Mouse (Mus musculus): ENCODE results near the gene Lhx8. TPM values are rescaled to one million over a fixed set of nuclear protein-coding genes. Genes with fewer than 3 reads are reported as not detected.

Lhx8 gene
- total and polyA plus RNA-seq, 2 experiments from 2014 or later: 0.49 to 1.0 TPM

DNA sequence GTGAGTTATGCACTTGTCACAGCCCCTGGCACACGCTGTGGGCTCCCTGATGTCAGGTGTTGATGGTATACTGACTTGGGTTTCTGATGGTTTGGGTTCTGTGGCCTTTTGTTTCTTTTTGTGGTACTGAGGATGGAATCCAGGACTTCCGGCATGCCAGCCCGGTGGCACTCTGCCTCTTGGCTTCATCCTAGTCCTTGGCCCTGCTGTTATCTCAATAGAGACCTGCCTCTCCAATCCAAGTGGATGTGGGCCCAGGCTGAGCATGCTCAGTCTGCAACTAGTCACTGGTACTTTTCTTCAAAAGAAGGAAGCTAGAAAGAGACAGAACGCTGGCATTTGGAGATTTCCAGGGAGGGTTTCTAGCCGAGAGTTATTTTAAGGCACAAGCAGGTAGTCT lies 38.3 kb downstream of the Lhx8 start:
- WGBS: 67% methylated on average over 5 of the region's 5 CpGs
- Histone ChIP-seq H3K4me3 (ENCODE audit: low read depth, low read length) (no peak overlapping the region), H3K27me3 (ENCODE audit: insufficient read depth, low read length) (no peaks in the 10 kb centered on the region), H3K27ac (ENCODE audit: low read depth, low read length) (no peak overlapping the region), H3K4me1 (ENCODE audit: insufficient read depth, low read length) (no peaks in the 10 kb centered on the region), H3K36me3 (ENCODE audit: insufficient read depth, low read length) (no peaks in the 10 kb centered on the region), H3K9me3 (ENCODE audit: low read length) (no peaks in the 10 kb centered on the region), H3K4me2 (ENCODE audit: low read depth, low read length, poor library complexity, severe bottlenecking) (no peak overlapping the region), H3K9ac (replicated peaks; ENCODE audit: low read length, poor library complexity, severe bottlenecking) (no peak overlapping the region)
- no peak for TF ChIP-seq CTCF (IDR thresholded peaks at IDR 0.05)
- ATAC-seq (ENCODE audit: low FRiP score) (no peak), DNase-seq (ENCODE audit: low spot score) (no peak)

DNA sequence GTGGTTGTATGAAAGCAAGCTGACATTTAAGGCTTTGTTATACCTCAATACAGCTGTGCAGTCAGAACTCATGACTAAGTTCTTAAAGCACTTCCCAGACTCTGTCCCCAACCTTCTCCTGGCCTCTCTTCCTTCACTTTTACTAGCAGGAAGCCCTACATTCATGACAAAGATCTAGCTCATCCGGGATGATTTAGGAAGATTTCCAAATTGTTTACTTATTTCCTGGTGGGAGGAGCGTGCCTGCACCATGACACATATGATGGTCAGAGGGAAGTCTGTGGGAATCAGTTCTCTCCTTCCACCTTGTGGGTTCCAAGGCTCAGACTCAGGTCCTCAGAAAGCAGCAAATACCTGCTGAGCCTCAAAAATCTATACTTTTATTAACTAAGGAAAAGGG lies 40.1 kb downstream of the Lhx8 start:
- H3K36me3 ChIP-seq (ENCODE audit: insufficient read depth, low read length): no peaks in the 10 kb centered on the region
- H3K9ac ChIP-seq (replicated peaks; ENCODE audit: low read length, poor library complexity, severe bottlenecking): no peak overlapping the region
- WGBS: 73% methylated on average over 2 of the region's 2 CpGs
- H3K4me2 ChIP-seq (ENCODE audit: low read depth, low read length, poor library complexity, severe bottlenecking): no peak overlapping the region
- ATAC-seq (ENCODE audit: low FRiP score): no peak
- H3K9me3 ChIP-seq (ENCODE audit: low read length): no peaks in the 10 kb centered on the region
- H3K4me1 ChIP-seq (ENCODE audit: insufficient read depth, low read length): no peaks in the 10 kb centered on the region
- no peak for TF ChIP-seq CTCF (IDR thresholded peaks at IDR 0.05)
- H3K4me3 ChIP-seq (ENCODE audit: low read depth, low read length): no peak overlapping the region
- no peak overlapping the region for H3K27ac ChIP-seq (ENCODE audit: low read depth, low read length)
- DNase-seq (ENCODE audit: low spot score): no peak
- no peaks in the 10 kb centered on the region for H3K27me3 ChIP-seq (ENCODE audit: insufficient read depth, low read length)

DNA sequence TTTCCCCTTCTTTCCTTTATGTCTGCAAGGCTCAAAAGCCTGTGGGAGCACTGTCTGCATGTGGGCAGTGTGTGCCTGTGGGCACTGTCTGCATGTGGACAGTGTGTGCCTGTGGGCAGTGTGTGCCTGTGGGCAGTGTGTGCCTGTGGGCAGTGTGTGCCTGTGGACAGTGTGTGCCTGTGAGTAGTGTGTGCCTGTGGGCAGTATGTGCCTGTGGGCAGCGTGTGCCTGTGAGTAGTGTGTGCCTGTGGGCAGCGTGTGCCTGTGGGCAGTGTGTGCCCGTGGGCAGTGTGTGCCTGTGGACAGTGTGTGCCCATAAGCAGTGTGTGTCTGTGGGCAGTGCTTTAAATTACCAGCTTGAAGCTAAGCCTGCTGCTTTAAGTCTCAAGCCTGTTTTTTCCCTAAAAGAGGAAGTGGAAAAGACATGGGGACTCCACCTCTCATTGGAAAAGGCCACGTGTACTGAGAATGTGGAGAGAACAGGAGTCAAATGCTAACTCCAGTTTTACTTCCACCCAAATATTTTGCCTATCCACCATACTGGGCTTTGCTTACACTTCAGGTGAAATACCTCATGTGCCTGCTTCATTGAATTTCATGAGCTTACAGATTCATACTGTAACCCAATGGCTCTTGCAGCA lies 41.9 kb downstream of the Lhx8 start:
- no peaks in the 10 kb centered on the region for H3K4me1 ChIP-seq (ENCODE audit: insufficient read depth, low read length)
- H3K4me2 ChIP-seq (ENCODE audit: low read depth, low read length, poor library complexity, severe bottlenecking): no peak overlapping the region
- H3K9ac ChIP-seq (replicated peaks; ENCODE audit: low read length, poor library complexity, severe bottlenecking): no peak overlapping the region
- H3K36me3 ChIP-seq (ENCODE audit: insufficient read depth, low read length): no peaks in the 10 kb centered on the region
- H3K27ac ChIP-seq (ENCODE audit: low read depth, low read length): no peak overlapping the region
- ATAC-seq (ENCODE audit: low FRiP score) (no peak), DNase-seq (ENCODE audit: low spot score) (no peak)
- no peak for TF ChIP-seq CTCF (IDR thresholded peaks at IDR 0.05)
- no peak overlapping the region for H3K4me3 ChIP-seq (ENCODE audit: low read depth, low read length)
- WGBS: 82% methylated on average over 4 of the region's 4 CpGs
- no peaks in the 10 kb centered on the region for H3K9me3 ChIP-seq (ENCODE audit: low read length)
- no peaks in the 10 kb centered on the region for H3K27me3 ChIP-seq (ENCODE audit: insufficient read depth, low read length)

DNA sequence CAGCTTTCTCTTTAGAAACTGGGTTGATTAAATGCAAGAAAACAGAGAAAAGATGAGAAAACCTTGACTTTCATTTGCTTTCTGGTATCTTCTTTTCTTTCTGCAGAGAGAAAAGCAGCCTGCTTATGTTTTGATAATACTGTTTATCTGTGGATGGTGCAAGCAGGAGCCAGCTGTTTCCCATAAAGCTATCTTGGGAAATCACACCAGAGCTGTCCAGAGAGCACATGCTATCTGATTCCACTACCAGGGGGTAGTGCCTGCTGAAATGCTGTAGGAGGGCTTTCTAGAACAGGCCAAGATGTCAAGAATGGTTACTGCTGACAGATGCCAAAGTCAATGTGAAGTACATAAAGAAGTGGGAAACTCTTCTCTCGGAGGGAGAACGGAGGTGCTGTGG lies 43.2 kb downstream of the Lhx8 start:
- no peak overlapping the region for H3K9ac ChIP-seq (replicated peaks; ENCODE audit: low read length, poor library complexity, severe bottlenecking)
- DNase-seq (ENCODE audit: low spot score) (no peak), ATAC-seq (ENCODE audit: low FRiP score) (no peak)
- WGBS: 88% methylated on average over 2 of the region's 2 CpGs
- no peak overlapping the region for H3K4me3 ChIP-seq (ENCODE audit: low read depth, low read length)
- no peak for TF ChIP-seq CTCF (IDR thresholded peaks at IDR 0.05)
- no peak overlapping the region for H3K27ac ChIP-seq (ENCODE audit: low read depth, low read length)
- H3K9me3 ChIP-seq (ENCODE audit: low read length): no peaks in the 10 kb centered on the region
- no peaks in the 10 kb centered on the region for H3K27me3 ChIP-seq (ENCODE audit: insufficient read depth, low read length)
- no peaks in the 10 kb centered on the region for H3K4me1 ChIP-seq (ENCODE audit: insufficient read depth, low read length)
- no peaks in the 10 kb centered on the region for H3K36me3 ChIP-seq (ENCODE audit: insufficient read depth, low read length)
- H3K4me2 ChIP-seq (ENCODE audit: low read depth, low read length, poor library complexity, severe bottlenecking): no peak overlapping the region

DNA sequence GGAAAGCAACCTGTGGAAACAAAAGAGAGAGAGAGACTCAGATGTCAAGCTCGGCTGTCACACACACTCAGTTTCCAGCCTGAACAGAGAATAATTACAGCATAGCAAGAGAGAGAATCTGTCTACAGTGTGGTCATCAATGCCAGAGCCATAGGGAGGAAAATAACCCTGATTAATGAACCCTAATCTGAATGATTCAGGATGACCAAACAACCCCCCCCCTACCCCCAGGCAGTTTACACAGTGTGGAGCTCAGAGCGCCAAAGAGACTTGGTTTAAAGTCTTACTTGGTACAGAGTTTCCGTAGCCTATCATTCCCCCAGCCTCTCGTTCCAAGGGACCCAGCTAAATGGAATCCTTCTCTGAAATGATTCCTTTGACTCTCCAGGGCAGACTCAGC lies 45.1 kb downstream of the Lhx8 start:
- ATAC-seq (ENCODE audit: low FRiP score): no peak
- Histone ChIP-seq H3K4me1 (ENCODE audit: insufficient read depth, low read length) (no peaks in the 10 kb centered on the region), H3K9ac (replicated peaks; ENCODE audit: low read length, poor library complexity, severe bottlenecking) (no peak overlapping the region), H3K27ac (ENCODE audit: low read depth, low read length) (no peak overlapping the region), H3K4me3 (ENCODE audit: low read depth, low read length) (no peak overlapping the region), H3K4me2 (ENCODE audit: low read depth, low read length, poor library complexity, severe bottlenecking) (no peak overlapping the region), H3K27me3 (ENCODE audit: insufficient read depth, low read length) (no peaks in the 10 kb centered on the region), H3K9me3 (ENCODE audit: low read length) (no peaks in the 10 kb centered on the region), H3K36me3 (ENCODE audit: insufficient read depth, low read length) (no peaks in the 10 kb centered on the region)
- no peak for TF ChIP-seq CTCF (IDR thresholded peaks at IDR 0.05)
- WGBS: 66% methylated on average over 4 of the region's 4 CpGs
- no peak for DNase-seq (ENCODE audit: low spot score)

DNA sequence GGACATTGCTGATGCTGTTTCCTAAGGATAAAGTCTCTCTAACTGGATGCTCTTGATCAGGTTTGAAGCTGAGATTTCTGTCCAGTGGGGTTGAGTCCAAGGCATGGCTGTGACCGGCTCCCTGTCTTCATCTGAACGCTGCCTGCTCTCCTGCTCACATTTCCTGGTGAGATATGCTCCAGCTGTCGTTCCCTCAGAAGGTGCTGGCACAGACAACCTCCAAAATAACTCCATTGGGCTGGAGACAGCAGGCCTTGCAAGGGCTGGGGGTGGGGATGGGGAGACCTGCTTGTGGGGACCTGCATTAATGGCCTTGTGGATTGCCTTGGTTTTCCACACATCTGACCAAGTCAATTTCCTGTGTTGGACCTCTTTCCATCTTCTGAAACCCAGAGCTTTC lies 46.2 kb downstream of the Lhx8 start:
- H3K4me3 ChIP-seq (ENCODE audit: low read depth, low read length): no peak overlapping the region
- no peaks in the 10 kb centered on the region for H3K27me3 ChIP-seq (ENCODE audit: insufficient read depth, low read length)
- DNase-seq (ENCODE audit: low spot score): no peak
- no peak for ATAC-seq (ENCODE audit: low FRiP score)
- TF ChIP-seq CTCF (IDR thresholded peaks at IDR 0.05): no peak
- no peak overlapping the region for H3K9ac ChIP-seq (replicated peaks; ENCODE audit: low read length, poor library complexity, severe bottlenecking)
- no peaks in the 10 kb centered on the region for H3K9me3 ChIP-seq (ENCODE audit: low read length)
- H3K27ac ChIP-seq (ENCODE audit: low read depth, low read length): no peak overlapping the region
- 85% methylated on average over 3 of the region's 3 CpGs for WGBS
- no peak overlapping the region for H3K4me2 ChIP-seq (ENCODE audit: low read depth, low read length, poor library complexity, severe bottlenecking)
- H3K4me1 ChIP-seq (ENCODE audit: insufficient read depth, low read length): no peaks in the 10 kb centered on the region
- H3K36me3 ChIP-seq (ENCODE audit: insufficient read depth, low read length): no peaks in the 10 kb centered on the region

Measured in midbrain, postnatal 0 days (tissue).